Mouse (Mus musculus) olfactory bulb, adult 2 months (tissue): ENCODE measurements around the gene Ankle2.

Experiments used
- CTCF ChIP-seq: fragments of 200-500 bp; IDR thresholded peaks from 2 replicates; pipeline ENCODE4 v1.5.1; 2012; ENCODE audit warnings: low read depth, mild to moderate bottlenecking, low read length, moderate library complexity; ENCODE audit not compliant: insufficient read depth
- POLR2A ChIP-seq: fragments of 200-500 bp; IDR thresholded peaks from 2 replicates; pipeline ENCODE4 v1.6.1; 2012; ENCODE audit warnings: mild to moderate bottlenecking, low read depth, low read length, moderate library complexity; ENCODE audit not compliant: insufficient read depth

- TF ChIP-seq CTCF (peak; percentile 78), POLR2A (peak; percentile 78)
These were observed 38.6 kb downstream of the Ankle2 start, which contains the start of gene Pgam5 for GRCm38 (mm10) chr5:110269141-110270101.
